Mouse (Mus musculus): ENCODE results near the gene Hist2h2aa2. TPM values are rescaled to one million over a fixed set of nuclear protein-coding genes. Genes with fewer than 3 reads are reported as not detected.
"Not testable (repeated sequence)": the region's sequence is repeated elsewhere in the genome, so short reads cannot be mapped to it uniquely, and the experiment has no call there.

Gene Hist2h2aa2
- total RNA-seq, 2 experiments from 2014 or later, result 115 TPM; not detected in 1

DNA sequence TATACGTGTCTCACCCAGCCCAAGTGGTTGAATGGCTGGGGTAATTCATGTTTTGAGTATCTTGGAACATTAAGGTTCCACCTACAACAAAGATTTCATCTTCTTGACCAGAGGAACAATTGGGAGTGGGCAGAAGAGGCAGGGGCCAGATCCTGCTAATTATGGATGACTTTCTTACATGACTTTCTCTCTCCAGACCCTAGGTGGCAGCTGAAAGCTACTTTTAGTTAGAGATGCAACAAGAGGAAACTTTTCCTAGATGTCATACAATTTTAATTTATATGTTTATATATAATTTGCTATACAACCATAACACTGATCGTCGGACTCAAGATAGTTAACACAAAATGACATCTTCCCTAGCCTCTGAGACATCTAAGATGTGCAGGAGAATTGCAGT lies 32.3 kb downstream of the Hist2h2aa2 start:
- ATAC-seq (ENCODE audit: poor library complexity, severe bottlenecking), result no peak

DNA sequence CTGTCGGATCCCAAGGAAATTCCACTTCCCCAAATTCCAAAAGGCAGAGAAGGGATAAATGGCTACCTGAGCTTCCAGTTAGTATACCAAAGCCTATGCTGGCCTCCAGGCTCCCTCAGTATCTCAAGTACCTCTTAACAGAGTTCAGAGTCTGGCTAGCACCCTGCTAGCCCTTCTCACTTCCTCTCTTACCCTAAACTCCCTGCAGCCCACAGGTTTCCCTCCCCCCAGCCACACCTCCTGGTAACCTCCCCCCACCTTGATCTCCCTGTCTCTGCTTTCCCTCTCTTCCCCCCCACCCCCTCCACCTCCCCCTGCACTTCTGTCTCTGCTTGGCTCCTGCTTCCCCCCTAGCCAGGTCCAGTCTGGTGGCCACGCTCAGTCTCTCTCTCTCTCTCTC lies 40.3 kb downstream of the Hist2h2aa2 start:
- no peak for ATAC-seq (ENCODE audit: poor library complexity, severe bottlenecking)

DNA sequence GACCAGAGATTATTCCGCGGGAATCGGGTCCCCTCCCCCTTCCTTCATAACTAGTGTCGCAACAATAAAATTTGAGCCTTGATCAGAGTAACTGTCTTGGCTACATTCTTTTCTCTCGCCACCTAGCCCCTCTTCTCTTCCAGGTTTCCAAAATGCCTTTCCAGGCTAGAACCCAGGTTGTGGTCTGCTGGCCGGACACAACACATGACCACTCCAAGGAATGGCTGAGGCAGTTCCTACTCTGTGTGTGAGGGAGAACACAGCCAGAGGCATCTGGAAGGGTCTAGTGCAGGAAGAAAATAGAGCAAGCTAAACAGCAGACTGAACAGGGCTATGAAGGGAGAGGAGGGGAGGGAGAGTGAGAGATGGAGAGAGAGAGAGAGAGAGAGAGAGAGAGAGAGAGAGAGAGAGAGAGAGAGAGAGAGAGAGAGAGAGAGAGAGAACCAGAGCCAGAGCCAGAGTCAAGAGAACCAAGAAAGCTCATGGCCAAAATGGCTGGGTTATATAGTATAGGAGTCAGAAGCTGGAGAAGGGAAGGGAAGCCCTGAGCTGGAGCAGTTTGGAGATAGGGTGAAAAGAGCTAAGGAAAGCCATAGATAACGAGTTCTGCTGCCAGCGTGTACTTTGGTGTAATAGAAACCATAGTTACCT lies 41.4 kb downstream of the Hist2h2aa2 start:
- ATAC-seq (ENCODE audit: poor library complexity, severe bottlenecking), result not testable (repeated sequence)

- peak; percentile 32; the same call in 1 of the 2 replicates for ATAC-seq (ENCODE audit: poor library complexity, severe bottlenecking)
These were observed 41.9 kb downstream of the Hist2h2aa2 start for GRCm38 (mm10) chr3:96198181-96198580.

DNA sequence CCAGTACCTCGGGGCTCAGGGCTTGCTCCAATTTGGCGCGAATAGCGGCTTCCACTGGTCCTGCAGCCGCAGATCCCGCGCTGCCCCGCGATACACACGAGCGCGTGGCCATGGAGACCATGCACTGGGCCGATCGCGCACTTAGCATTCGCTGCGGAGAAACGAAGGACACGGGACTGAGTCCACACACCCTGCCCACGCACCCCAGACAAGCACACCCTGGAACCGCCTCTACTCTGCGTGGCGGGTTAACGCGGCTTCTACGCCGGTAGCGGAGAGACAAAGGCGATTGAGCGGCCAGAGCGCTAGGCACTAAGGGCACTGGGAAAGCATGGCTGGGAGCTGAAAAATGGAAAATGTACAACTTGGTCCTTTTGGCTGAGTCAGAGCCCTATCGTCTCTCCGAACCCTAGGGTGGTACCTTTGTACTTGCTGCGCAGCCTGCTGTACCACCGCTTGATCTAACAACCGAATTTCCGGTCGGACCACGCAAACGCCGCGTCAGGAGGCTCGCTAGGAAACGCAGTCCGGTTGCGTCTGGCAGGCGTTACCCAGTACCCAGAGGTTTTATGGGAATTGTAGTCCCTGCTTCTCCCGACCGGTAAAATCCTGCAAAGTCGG lies 42.8 kb downstream of the Hist2h2aa2 start:
- ATAC-seq (ENCODE audit: poor library complexity, severe bottlenecking), result peak; percentile 87

DNA sequence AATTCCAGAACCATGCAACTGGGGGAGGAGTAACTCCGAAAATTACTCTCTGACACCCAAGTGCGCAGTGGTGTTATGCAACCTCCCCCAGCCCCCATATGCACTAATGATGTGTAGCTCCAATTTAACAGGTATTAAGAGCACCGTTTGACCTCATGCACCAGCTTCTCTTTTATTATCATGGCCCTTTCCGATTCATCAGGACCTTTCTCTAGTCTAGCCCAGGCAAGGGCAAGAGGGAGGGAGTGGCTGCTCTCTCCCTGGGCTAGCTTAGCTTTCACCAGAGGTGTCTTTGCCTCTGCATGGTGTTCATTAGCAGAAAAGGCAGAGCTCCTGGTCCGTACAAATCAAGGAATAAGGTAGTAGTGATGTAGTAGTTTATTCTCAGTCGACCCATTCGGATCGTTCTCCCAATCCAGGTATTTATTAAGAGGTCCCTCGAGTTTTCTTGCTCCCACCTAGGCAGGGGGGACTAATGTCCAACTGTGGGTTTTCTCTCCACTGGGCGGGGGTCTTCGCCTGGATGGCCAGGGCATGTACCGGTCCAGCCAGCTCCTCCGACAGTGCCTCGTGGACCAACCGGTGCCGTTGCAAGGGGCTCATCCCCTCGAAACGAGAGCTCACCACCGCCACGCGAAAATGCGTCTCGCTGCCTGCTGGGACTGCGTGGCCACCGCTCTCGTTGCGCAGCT lies 43.5 kb downstream of the Hist2h2aa2 start:
- no peak for ATAC-seq (ENCODE audit: poor library complexity, severe bottlenecking)

DNA sequence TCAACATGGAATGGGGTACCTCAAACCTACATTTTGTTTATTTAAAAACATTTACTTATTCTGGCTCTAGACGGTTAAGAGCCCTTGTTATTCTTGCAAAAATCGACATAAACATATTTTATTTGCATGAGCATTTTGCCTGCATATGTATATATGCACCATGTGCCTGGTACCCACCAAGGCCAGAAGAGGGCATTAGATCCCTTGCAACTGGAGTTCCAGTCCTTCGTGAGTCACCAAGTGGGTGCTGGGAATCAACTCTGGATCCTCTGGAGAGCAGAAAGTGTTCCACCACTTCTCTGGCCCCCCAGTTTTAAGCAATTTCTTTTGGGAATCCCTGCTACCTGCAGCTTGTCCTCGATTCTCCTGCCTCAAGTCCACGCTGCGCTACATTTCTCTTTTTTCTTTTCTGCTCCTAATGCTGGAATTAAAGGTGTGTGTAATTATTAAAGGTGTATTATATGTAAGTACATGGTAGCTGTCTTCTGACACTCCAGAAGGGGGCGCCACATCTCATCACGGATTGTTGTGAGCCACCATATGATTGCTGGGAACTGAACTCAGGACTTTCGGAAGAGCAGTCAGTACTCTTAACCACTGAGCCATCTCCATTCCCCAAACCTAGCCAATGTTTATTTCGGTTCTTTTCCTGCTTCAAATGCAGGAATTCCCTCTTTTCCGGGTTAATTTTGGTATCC lies 44.3 kb downstream of the Hist2h2aa2 start:
- ATAC-seq (ENCODE audit: poor library complexity, severe bottlenecking), result no peak

GRCm38 (mm10) chr3:96194966-96195365 lies 45.1 kb downstream of the Hist2h2aa2 start:
- ATAC-seq (ENCODE audit: poor library complexity, severe bottlenecking), result no peak

DNA sequence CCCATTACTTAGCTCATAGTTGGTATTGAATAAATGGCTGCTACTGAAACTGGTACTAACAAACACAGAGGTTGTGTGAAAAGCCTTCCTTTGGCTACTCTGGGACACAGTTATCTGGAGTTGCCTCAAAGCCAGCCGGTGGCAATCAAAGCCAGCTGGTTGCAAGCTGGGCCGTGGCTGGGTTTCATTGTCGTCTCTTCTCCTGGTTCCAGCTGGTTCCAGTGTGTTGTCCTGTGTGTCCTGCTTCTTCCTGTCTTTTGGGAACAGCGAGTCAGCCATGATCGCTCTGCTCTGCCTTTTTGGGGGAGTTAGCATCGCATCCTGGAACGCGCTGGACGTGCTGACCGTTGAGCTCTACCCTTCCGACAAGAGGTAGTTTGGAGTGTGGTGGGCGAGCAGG lies 47.1 kb downstream of the Hist2h2aa2 start:
- ATAC-seq (ENCODE audit: poor library complexity, severe bottlenecking), result no peak

Other genes starting within 250 kb of the Hist2h2aa2 start
- 116 and 124 TPM in 2 replicates for gene Plekho1, start 244.3 kb downstream of the Hist2h2aa2 start, total RNA-seq (2015)
- 104 and 119 TPM in 2 replicates for gene Plekho1, start 244.3 kb downstream of the Hist2h2aa2 start, total RNA-seq (2017)
- 23.8 and 31.2 TPM in 2 replicates for gene Vps45, start 181.8 kb downstream of the Hist2h2aa2 start, total RNA-seq (2015)
- 9.5 and 11.6 TPM in 2 replicates for gene Vps45, start 181.8 kb downstream of the Hist2h2aa2 start, total RNA-seq (2017)
- 1.2 and 1.3 TPM in 2 replicates for gene Otud7b, start 135.7 kb downstream of the Hist2h2aa2 start, total RNA-seq (2015)
- 3.1 and 4.8 TPM in 2 replicates for gene Otud7b, start 135.7 kb downstream of the Hist2h2aa2 start, total RNA-seq (2017)
- gene Mtmr11, start 78.3 kb downstream of the Hist2h2aa2 start, total RNA-seq (2015), result 0.09 TPM in 1 of 2 replicates, not detected in the other
- gene Mtmr11, start 78.3 kb downstream of the Hist2h2aa2 start, total RNA-seq (2017), result not detected in 2 replicates
- 51.0 and 64.8 TPM in 2 replicates for gene Sf3b4, start 67.9 kb downstream of the Hist2h2aa2 start, total RNA-seq (2015)
- 15.4 and 16.3 TPM in 2 replicates for gene Sf3b4, start 67.9 kb downstream of the Hist2h2aa2 start, total RNA-seq (2017)
- gene Sv2a, start 59.1 kb downstream of the Hist2h2aa2 start, total RNA-seq (2015), result 0.09 and 0.11 TPM in 2 replicates
- gene Sv2a, start 59.1 kb downstream of the Hist2h2aa2 start, total RNA-seq (2017), result 0.07 TPM in 1 of 2 replicates, not detected in the other
- 11.9 and 14.2 TPM in 2 replicates for gene Bola1, start 20.6 kb downstream of the Hist2h2aa2 start, total RNA-seq (2015)
- 9.9 and 12.1 TPM in 2 replicates for gene Bola1, start 20.6 kb downstream of the Hist2h2aa2 start, total RNA-seq (2017)
- gene Hist2h2ab, start 20.4 kb downstream of the Hist2h2aa2 start, total RNA-seq (2015), result 6.0 and 6.9 TPM in 2 replicates
- gene Hist2h2ab, start 20.4 kb downstream of the Hist2h2aa2 start, total RNA-seq (2017), result 70.6 and 78.2 TPM in 2 replicates
- 43.3 and 49.5 TPM in 2 replicates for gene Hist2h2ac, start 19.4 kb downstream of the Hist2h2aa2 start, total RNA-seq (2015)
- gene Hist2h2ac, start 19.4 kb downstream of the Hist2h2aa2 start, total RNA-seq (2017), result 3,888 and 4,875 TPM in 2 replicates
- gene Hist2h2be, start 19.2 kb downstream of the Hist2h2aa2 start, total RNA-seq (2015), result 10.2 and 11.9 TPM in 2 replicates
- gene Hist2h2be, start 19.2 kb downstream of the Hist2h2aa2 start, total RNA-seq (2017), result 14.8 and 14.9 TPM in 2 replicates
- 319 and 351 TPM in 2 replicates for gene Hist2h3c2, start 1.1 kb downstream of the Hist2h2aa2 start, total RNA-seq (2015)
- 146 and 157 TPM in 2 replicates for gene Hist2h3c2, start 1.1 kb downstream of the Hist2h2aa2 start, total RNA-seq (2017)
- not detected in 2 replicates for gene Hist2h2aa1, start 5.2 kb upstream of the Hist2h2aa2 start, total RNA-seq (2015)
- 12,468 and 14,692 TPM in 2 replicates for gene Hist2h2aa1, start 5.2 kb upstream of the Hist2h2aa2 start, total RNA-seq (2017)
- gene Hist2h3c1, start 6.4 kb upstream of the Hist2h2aa2 start, total RNA-seq (2015), result 17.8 and 20.2 TPM in 2 replicates
- 2.8 TPM in 1 of 2 replicates, not detected in the other for gene Hist2h3c1, start 6.4 kb upstream of the Hist2h2aa2 start, total RNA-seq (2017)
- 187 and 212 TPM in 2 replicates for gene Hist2h4, start 23.0 kb upstream of the Hist2h2aa2 start, total RNA-seq (2015)
- 175 TPM in 2 replicates for gene Hist2h4, start 23.0 kb upstream of the Hist2h2aa2 start, total RNA-seq (2017)
- 1,096 and 1,674 TPM in 2 replicates for gene Hist2h3b, start 28.4 kb upstream of the Hist2h2aa2 start, total RNA-seq (2015)
- 491 and 548 TPM in 2 replicates for gene Hist2h3b, start 28.4 kb upstream of the Hist2h2aa2 start, total RNA-seq (2017)
- gene Hist2h2bb, start 29.5 kb upstream of the Hist2h2aa2 start, total RNA-seq (2015), result 1,241 and 1,605 TPM in 2 replicates
- 11,779 and 12,958 TPM in 2 replicates for gene Hist2h2bb, start 29.5 kb upstream of the Hist2h2aa2 start, total RNA-seq (2017)
- 15.7 and 25.4 TPM in 2 replicates for gene Fcgr1, start 53.7 kb upstream of the Hist2h2aa2 start, total RNA-seq (2015)
- 24.5 and 27.9 TPM in 2 replicates for gene Fcgr1, start 53.7 kb upstream of the Hist2h2aa2 start, total RNA-seq (2017)
- not detected in 2 replicates for gene BC107364, start 212.0 kb upstream of the Hist2h2aa2 start, total RNA-seq (2015)
- not detected in 2 replicates for gene BC107364, start 212.0 kb upstream of the Hist2h2aa2 start, total RNA-seq (2017)